Mouse (Mus musculus) fat pad, adult 2 months (tissue): ENCODE measurements around the gene Gabpa.

Experiments used
- DNase-seq: peaks from one replicate; pipeline ENCODE4 v3.0.0-alpha.2; 2011; ENCODE audit warnings: low read depth, low spot score; ENCODE audit errors: extremely low read depth

Gabpa gene

DNA sequence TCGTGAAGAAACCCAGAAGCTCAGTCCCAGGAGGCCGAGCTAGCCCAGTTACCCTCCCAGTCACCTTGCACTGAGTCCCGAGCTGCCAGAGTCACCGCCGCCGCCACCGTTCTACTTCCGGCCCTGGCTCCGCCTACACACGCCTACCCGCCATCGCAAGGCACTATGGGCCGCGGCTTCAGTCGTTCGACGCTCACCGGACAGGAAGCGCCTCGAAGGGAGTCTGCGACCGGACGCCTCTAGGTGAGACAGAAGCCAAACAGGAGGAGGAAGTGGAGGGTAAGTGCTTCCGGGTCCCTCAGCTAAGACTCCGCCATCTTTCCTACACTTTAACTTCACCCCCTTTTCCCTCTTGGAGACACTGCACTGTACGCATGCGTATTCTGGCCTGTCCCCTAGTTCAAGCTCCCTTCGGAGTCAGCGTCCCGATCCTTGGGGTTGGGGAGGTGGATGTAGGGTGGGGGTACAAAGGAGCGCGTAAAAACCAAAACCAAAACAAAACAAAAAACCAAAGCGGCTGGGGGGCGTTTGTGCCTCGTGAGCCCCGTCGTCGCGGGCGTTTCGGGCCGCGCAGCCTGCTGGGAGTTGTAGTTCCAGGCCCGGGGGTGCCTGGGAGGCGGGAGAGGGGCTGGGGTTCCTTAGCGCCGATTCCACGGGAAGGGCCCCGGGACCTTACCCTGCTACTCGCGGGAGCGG, at the start of gene Gabpa:
Gene Gabpa, plus strand, starts transcription at position 181 of the 696 bp plus-strand sequence.
- peak; percentile 84 for DNase-seq

- DNase-seq, result no peak
Measured at GRCm38 (mm10) chr16:84784966-84785365, 49.8 kb upstream of the Gabpa start.

DNA sequence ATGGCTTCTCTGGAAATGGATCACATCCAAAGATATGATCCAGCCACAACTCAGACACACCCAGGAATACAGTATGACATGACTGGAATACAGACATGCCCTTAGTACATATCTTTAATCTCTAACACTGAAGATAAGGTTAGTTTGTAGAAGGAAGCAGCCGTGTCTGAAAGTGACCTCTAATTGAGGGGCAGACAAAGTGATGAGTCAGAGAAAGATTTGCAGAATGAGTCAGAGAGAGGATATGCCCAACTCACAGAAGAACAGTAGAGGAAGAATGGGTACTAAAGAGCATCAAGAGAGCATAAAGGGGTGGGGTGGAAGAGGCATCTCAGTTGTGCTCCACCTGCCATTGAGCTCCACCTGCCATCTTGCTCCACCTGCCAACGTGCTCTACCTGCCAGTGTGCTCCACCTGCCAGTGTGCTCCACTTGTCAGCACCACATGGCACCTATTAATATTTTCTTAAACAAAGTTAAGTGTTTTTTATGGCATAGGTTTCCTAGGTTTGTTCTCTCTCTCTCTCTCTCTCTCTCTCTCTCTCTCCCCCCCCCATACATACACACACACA, 44.0 kb upstream of the Gabpa start:
- DNase-seq, result no peak

GRCm38 (mm10) chr16:84793401-84793800, 41.3 kb upstream of the Gabpa start:
- no peak for DNase-seq

- no peak for DNase-seq
Measured at GRCm38 (mm10) chr16:84795337-84795736, 39.4 kb upstream of the Gabpa start.

DNA sequence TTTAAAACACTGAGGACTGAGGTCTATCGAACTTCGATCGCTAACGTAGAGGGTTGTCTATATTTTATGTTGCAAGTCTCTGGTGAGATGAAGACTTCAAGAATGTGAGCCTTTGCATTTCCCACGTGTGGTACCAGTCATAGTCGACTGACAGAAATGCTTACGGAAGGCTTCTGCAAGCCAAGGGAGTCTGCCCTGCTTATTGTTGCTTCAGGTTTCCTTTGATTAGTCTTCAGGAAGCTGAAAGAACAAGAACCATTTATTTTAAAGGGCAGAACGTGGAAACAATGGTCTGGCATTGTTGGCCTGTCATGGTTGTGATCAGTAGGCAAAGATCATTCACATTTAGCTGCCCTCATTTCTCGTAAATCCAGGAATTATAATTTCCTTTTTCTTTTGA, 38.0 kb upstream of the Gabpa start:
- DNase-seq, result no peak

- DNase-seq, result no peak
Measured at GRCm38 (mm10) chr16:84800038-84800437, 34.7 kb upstream of the Gabpa start.

- DNase-seq, result no peak
Measured at GRCm38 (mm10) chr16:84802217-84802616, 32.5 kb upstream of the Gabpa start.

GRCm38 (mm10) chr16:84804866-84805265, 29.9 kb upstream of the Gabpa start:
- no peak for DNase-seq

DNA sequence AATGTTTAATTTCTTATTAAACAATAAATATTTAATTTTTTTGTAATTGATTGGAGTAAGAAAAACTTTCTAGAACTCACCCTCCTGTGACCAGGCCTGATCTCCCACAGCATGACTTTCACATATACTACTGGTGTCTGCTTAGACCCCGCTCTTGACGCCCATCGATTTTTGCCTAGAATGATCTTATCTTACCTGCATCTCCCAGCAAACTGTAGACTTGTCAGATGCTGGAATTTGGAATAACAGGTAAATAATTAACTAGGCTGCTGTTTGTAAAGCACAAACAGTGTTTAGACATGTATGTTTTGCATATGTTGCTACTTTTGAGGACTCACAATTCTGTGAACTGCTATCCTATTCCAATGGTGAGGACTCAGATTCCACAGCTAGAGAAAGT, 28.6 kb upstream of the Gabpa start:
- DNase-seq, result no peak

DNA sequence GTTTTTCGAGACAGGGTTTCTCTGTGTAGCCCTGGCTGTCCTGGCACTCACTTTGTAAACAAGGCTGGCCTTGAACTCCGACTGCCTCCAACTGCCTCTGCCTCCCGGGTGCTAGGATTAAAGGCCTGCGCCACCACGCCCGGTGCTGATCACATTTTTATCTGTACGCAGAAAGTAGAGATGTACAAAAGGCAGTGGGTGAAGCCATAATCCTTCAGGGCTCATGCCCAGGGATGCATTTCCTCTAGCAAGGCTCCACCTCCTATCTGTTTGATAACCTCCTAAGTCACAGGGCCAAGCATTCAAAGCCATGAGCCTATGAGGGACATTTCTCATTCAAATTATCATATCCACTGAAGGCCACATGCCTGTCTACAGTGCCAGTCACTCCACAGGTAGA, 26.9 kb upstream of the Gabpa start:
- DNase-seq, result no peak

DNA sequence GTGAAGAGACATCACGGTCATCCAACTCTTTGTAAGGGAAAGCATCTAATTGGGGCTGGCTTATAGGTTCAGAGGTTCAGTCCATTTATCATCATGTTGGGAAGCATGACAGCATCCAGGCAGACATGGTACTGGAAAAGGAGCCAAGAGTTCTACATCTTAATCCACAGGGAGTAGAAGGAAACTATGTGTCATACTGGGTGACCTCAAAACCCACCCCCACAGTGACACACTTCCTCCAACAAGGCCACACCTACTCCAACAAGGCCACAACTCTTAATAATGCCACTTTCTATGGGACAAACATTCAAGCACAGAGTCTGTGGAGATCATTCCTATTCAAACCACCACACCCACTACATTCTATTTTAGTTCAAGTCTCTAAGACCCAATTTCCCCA, 24.5 kb upstream of the Gabpa start:
- DNase-seq, result no peak

GRCm38 (mm10) chr16:84813852-84814251, 20.9 kb upstream of the Gabpa start:
- no peak for DNase-seq

GRCm38 (mm10) chr16:84814511-84814910, 20.2 kb upstream of the Gabpa start:
- no peak for DNase-seq

GRCm38 (mm10) chr16:84817423-84817822, 17.3 kb upstream of the Gabpa start:
- DNase-seq, result no peak

DNA sequence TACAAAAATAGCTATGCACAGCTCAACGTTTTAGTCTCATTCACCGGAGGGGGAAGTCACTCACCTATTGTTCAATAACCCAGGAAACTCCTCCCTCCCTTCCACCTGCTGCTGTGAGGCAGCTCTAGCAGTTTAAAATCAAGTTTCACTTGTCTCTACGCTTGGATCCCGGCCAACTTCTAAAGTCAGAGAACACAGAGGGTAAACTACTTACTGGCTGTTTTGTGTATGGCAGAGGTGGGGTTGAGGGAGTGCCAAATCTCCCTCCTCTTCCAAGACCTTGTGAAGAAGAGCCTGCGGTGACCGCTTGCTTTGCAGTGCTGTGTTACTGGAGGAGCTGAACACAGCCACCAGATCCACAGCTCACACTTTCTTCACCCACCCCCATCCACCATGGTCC, 9.7 kb upstream of the Gabpa start:
- no peak for DNase-seq

DNA sequence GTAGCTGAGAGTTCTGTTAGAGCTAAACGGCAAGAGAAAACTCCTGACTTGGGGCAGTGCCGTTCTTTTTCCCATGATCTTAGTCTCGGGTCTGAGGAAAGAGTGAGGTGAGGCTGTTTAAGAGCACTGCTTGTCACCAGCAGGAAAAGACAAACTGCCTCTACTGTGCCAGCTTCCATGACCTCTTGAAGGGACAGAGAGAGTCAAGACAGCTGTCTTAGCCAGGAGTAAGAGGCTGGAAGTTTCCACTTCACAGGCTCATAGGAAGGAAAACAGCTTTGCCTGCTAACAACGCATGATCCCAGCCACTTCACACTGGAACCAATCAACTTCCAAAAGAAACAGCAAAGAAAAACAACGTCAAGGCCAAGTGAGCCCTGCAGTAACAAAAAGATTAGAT, 3.0 kb upstream of the Gabpa start:
- DNase-seq, result no peak

- no peak for DNase-seq
Measured at GRCm38 (mm10) chr16:84832736-84833135, 2.0 kb upstream of the Gabpa start.

- DNase-seq, result no peak
Measured at GRCm38 (mm10) chr16:84834344-84834743, 381 bp upstream of the Gabpa start.

DNA sequence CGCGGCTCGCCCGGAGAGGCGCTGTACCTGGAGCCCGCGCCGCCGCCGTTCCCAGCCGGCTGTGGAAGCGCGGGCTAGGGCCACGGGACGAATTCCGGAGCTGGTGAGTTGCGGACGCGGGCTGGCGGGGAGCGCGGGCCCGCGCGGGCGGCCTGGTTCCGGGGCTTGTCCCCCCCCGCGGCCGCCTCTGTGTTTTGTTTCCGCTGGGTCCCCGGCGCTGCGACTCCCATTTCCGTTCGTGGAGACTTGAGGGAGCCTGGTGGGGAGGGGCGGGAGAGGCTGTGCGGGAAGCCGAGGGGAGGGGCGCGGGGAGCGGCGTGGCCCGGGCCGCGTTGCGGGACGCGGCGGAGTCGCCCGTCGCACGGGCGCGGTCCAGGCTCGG, 707 bp downstream of the Gabpa start, which contains the start of gene Atp5j:
Gene Atp5j, minus strand, starts transcription at position 185 of the 382 bp plus-strand sequence.
- DNase-seq, result no peak

DNA sequence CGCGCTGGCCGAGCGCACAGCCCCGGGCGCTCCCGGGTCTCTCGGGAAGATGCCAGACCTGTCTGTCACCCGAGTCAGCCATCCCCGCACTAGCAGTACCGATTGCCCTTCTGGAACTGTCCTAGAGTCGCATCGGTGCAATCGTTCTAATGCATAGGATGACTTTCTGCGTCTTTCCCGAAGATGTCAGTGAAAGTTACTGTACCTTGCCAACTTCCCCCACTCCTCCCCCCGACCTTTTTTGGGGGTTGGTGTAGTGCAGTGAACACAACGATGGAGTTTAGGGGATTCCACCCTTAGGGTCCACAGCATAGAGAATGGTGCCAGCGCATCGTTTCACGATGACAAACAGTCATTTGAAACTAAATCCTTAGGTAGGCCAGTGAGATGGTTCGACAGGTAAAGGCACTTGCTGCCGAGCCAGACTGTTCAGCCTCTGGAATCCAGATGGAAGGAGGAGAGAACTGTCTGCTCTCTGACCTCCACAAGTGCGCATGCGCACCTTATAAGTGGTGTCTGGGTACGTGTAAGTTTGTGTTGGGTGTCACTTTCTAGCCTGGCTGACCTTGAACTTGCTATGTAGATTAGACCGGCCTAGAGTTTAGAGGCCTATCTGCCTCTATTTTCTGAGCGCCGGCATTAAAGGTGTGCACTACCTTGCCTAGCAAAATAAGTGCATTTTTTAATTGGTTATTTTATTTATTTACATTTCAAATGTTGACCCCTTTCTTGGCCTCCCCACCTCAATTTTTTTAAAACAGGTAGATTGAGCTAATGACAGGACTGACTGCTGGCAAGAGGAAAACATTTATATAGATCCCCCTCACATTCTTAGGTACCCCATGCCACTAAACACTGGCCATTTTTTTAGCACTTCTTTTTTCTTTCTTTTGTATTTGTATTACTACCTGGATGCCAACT, 1.4 kb downstream of the Gabpa start:
- DNase-seq, result peak; percentile 30

GRCm38 (mm10) chr16:84838576-84838975, 3.9 kb downstream of the Gabpa start:
- DNase-seq, result no peak
